10 mouse cellular contexts compared by ENCODE assay signal in the genomic region with DNA sequence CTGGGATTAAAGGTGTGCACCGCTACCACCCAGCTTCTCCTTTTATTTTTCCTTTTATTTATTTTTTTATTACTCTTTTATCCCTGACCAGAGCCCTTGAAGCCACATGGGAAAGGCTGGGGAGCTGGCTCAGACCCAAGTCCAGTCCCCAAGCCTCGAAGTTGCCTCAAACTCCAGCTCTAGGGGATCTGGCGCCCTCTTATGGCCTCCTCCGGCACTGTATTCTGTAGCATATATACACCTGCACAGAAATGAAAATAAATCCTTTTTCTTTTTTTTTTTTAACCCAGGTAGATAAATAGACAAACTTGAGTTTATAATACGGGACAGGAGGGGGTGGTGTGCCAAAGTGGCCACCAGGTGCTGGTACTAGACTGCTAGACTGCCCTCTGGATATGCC. TPM values are rescaled to one million over a fixed set of nuclear protein-coding genes. Genes with fewer than 3 reads are reported as not detected.
DNase-seq lines count a peak whose midpoint lies in the region; ATAC-seq and TF ChIP-seq lines count a peak whose summit lies in the region.
"Had no signal": no experiment of that assay in that cellular context is flagged by ENCODE, and none has a peak within 500 bp of the region (broad histone marks: within the 10 kb centered on the region; RNA-seq: fewer than 3 reads in every experiment).

No protein-coding gene starts in this region.

- TF ChIP-seq CTCF in kidney, postnatal 0 days (IDR thresholded peaks at IDR 0.05; ENCODE audit: low read depth) = peak; percentile 42; the same call in 1 of the 2 replicates

- no peaks in the 10 kb centered on the region for H3K27me3 ChIP-seq in kidney, postnatal 0 days (ENCODE audit: insufficient read depth, low read length)
- H3K27me3 ChIP-seq in kidney, embryonic 14.5 days (ENCODE audit: control insufficient read depth, insufficient read depth, low read length) = no peaks in the 10 kb centered on the region

- no peak overlapping the region for H3K4me2 ChIP-seq in kidney, postnatal 0 days (ENCODE audit: low read length)
- no peak overlapping the region for H3K4me2 ChIP-seq in kidney, embryonic 14.5 days (replicated peaks; ENCODE audit: low read depth, low read length)

- no peak for DNase-seq in kidney, postnatal 0 days (ENCODE audit: low spot score)
- DNase-seq in thymus, postnatal 14 days = peak; percentile 16
- no peak for DNase-seq in thymus, postnatal 36 days
- DNase-seq in R1 (ENCODE audit: low read depth, low spot score) = peak; percentile 60
- peak; percentile 64 for DNase-seq in testis, postnatal 10 days (ENCODE audit: low spot score)
- no peak for DNase-seq in urinary bladder, postnatal 25 days (ENCODE audit: low spot score)
- DNase-seq: adrenal gland, adult 2 months had no signal

- H3K9me3 ChIP-seq in kidney, postnatal 0 days (replicated peaks; ENCODE audit: low read length) = no peaks in the 10 kb centered on the region
- no peaks in the 10 kb centered on the region for H3K9me3 ChIP-seq in kidney, embryonic 14.5 days (ENCODE audit: control insufficient read depth, low read length)
- H3K9me3 ChIP-seq: heart, embryonic 10.5 days; hindbrain, embryonic 10.5 days had no signal

- no peak overlapping the region for H3K9ac ChIP-seq in kidney, postnatal 0 days (ENCODE audit: low read depth, low read length)
- no peak overlapping the region for H3K9ac ChIP-seq in kidney, embryonic 14.5 days (ENCODE audit: low read depth, low read length)

- no peak overlapping the region for H3K4me3 ChIP-seq in kidney, postnatal 0 days (replicated peaks; ENCODE audit: low read depth, low read length)
- H3K4me3 ChIP-seq in kidney, embryonic 14.5 days (ENCODE audit: low read length) = no peak overlapping the region
- H3K4me3 ChIP-seq: heart, embryonic 10.5 days; hindbrain, embryonic 10.5 days had no signal

- ATAC-seq in kidney, postnatal 0 days (replicated peaks; ENCODE audit: low FRiP score, low read depth) = no peak
- ATAC-seq in kidney, embryonic 14.5 days (ENCODE audit: low FRiP score, low TSS enrichment) = no peak

- 81% methylated on average over 5 of the region's 5 CpGs for WGBS in kidney, postnatal 0 days
- WGBS in kidney, embryonic 14.5 days = 77% methylated on average over 5 of the region's 5 CpGs

- H3K36me3 ChIP-seq in kidney, postnatal 0 days (ENCODE audit: insufficient read depth, low read length) = no peaks in the 10 kb centered on the region
- no peaks in the 10 kb centered on the region for H3K36me3 ChIP-seq in kidney, embryonic 14.5 days (ENCODE audit: control insufficient read depth, insufficient read depth, low read length)
- H3K36me3 ChIP-seq: heart, embryonic 10.5 days; hindbrain, embryonic 10.5 days had no signal

- no peaks in the 10 kb centered on the region for H3K4me1 ChIP-seq in kidney, postnatal 0 days (replicated peaks; ENCODE audit: insufficient read depth, low read length)
- H3K4me1 ChIP-seq in kidney, embryonic 14.5 days (ENCODE audit: control insufficient read depth, insufficient read depth, low read length) = no peaks in the 10 kb centered on the region; the same call in 1 of the 2 replicates

- H3K27ac ChIP-seq in kidney, postnatal 0 days = no peak overlapping the region
- no peak overlapping the region for H3K27ac ChIP-seq in kidney, embryonic 14.5 days (ENCODE audit: low read depth, low read length)
- H3K27ac ChIP-seq: heart, embryonic 10.5 days; hindbrain, embryonic 10.5 days had no signal

RNA-seq across cellular contexts. Expression of a gene that starts 22.6 kb away (rescaled TPM):
- 0.03 and 0.05 TPM in 2 replicates for polyA plus RNA-seq in kidney, postnatal 0 days (2015; fragmentation: Nextera tagmentation; extraction: Ambion mirVana)
- polyA plus RNA-seq in kidney, embryonic 14.5 days (2014; fragmentation: Nextera tagmentation; extraction: Ambion mirVana) = 0.09 and 0.30 TPM in 2 replicates

RNA-seq across cellular contexts. Expression of a gene that starts 46.6 kb away (rescaled TPM):
- 42.3 and 44.6 TPM in 2 replicates for polyA plus RNA-seq in kidney, postnatal 0 days (2015; fragmentation: Nextera tagmentation; extraction: Ambion mirVana)
- 52.5 and 78.5 TPM in 2 replicates for polyA plus RNA-seq in kidney, embryonic 14.5 days (2014; fragmentation: Nextera tagmentation; extraction: Ambion mirVana)

RNA-seq across cellular contexts. Expression of a gene that starts 47.2 kb away (rescaled TPM):
- 0.08 and 0.17 TPM in 2 replicates for polyA plus RNA-seq in kidney, postnatal 0 days (2015; fragmentation: Nextera tagmentation; extraction: Ambion mirVana)
- 0.09 TPM in 1 of 2 replicates, not detected in the other for polyA plus RNA-seq in kidney, embryonic 14.5 days (2014; fragmentation: Nextera tagmentation; extraction: Ambion mirVana)
- polyA plus RNA-seq: heart, embryonic 10.5 days had no signal

Comparison
In these comparisons a context has a peak if more than half of its experiments do, and no peak if none do; other contexts are left out.
1. DNase-seq: peak in thymus, postnatal 14 days (single experiment), R1 (single experiment) and testis, postnatal 10 days (single experiment); none in kidney, postnatal 0 days (single experiment), thymus, postnatal 36 days (0 of 2) and urinary bladder, postnatal 25 days (single experiment).